Mouse (Mus musculus) thymus, adult 2 months (tissue): ENCODE measurements around the gene Plk5. TPM values are rescaled to one million over a fixed set of nuclear protein-coding genes. Genes with fewer than 3 reads are reported as not detected.

Source experiments
- DNase-seq: peaks from one replicate; pipeline ENCODE4 v3.0.0; 2021
- H3K27ac ChIP-seq: fragments of 200-500 bp; 2 replicates; pipeline ENCODE4 v1.5.1; 2012; ENCODE audit warnings: low read length, control low read depth; ENCODE audit not compliant: control insufficient read depth, insufficient read depth
- H3K27me3 ChIP-seq: fragments of 200-500 bp; 2 replicates; pipeline ENCODE4 v1.6.1; 2012; ENCODE audit warnings: mild to moderate bottlenecking, low read length, moderate library complexity, mixed read lengths; ENCODE audit not compliant: control insufficient read depth, insufficient read depth
- H3K36me3 ChIP-seq: fragments of 200-500 bp; 2 replicates; pipeline ENCODE4 v1.6.1; 2012; ENCODE audit warnings: mild to moderate bottlenecking, low read length, moderate library complexity; ENCODE audit not compliant: control insufficient read depth, insufficient read depth
- H3K4me1 ChIP-seq: fragments of 200-500 bp; replicated peaks from 2 replicates; pipeline ENCODE4 v1.6.1; 2012; ENCODE audit warnings: low read length; ENCODE audit not compliant: control insufficient read depth, insufficient read depth
- H3K4me3 ChIP-seq: fragments of 200-500 bp; 2 replicates; pipeline ENCODE4 v1.5.1; 2012; ENCODE audit warnings: mild to moderate bottlenecking, low read length, control low read depth, moderate library complexity; ENCODE audit not compliant: control insufficient read depth, insufficient read depth
- CTCF ChIP-seq: fragments of 200-500 bp; IDR thresholded peaks from 2 replicates; pipeline ENCODE4 v1.5.1; 2012; ENCODE audit warnings: mild to moderate bottlenecking, control low read depth, low read length, moderate library complexity, borderline replicate concordance; ENCODE audit not compliant: control insufficient read depth, poor library complexity, insufficient read depth; ENCODE audit errors: extremely low read depth
- POLR2A ChIP-seq: fragments of 200-500 bp; IDR thresholded peaks from 2 replicates; pipeline ENCODE4 v1.6.1; 2012; ENCODE audit warnings: mild to moderate bottlenecking, low read length, control low read depth, moderate library complexity; ENCODE audit not compliant: control insufficient read depth, poor library complexity, insufficient read depth; ENCODE audit errors: extremely low read depth
- WGBS: fragments of 180-500 bp; shearing (Covaris S2); methylation state at CpG from one replicate; pipeline ENCODE4 v1.1.7; 2018; 5-methylcytosine and 5-hydroxymethylcytosine counted together
- polyA plus RNA-seq: library from polyadenylated mRNA; depleted of rRNA; stranded (reverse); fragments of >200 nt; gene quantifications from 2 replicates; pipeline ENCODE4 v1.2.3, GENCODE M21; 2012

Gene Plk5
- polyA plus RNA-seq, 1 experiment: 0.22 TPM

DNA sequence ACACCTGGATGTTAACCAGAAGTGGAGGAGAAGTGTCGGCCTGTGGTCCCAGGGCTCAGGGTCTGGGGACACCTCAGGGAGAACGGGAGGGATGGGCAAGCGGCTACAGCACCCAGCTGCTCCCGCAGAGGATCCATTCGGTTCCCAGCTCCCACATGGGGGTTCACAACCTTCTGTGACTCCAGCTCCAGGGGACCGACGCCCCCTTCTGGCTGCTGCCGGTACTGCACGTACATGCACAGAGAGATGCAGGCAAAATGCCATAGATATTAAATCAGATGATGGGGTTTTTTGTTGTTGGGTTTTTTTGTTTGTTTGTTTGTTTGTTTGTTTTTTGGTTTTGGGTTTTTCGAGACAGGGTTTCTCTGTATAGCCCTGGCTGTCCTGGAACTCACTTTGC is 21.5 kb downstream of the Plk5 start:
- H3K36me3 ChIP-seq: peaks cover 13% of the 10 kb centered on the region
- TF ChIP-seq POLR2A (no peak), CTCF (peak; percentile 86; the same call in 1 of the 2 replicates)
- no peak overlapping the region for H3K27ac ChIP-seq
- no peaks in the 10 kb centered on the region for H3K27me3 ChIP-seq
- peaks cover under 1% of the 10 kb centered on the region for H3K4me1 ChIP-seq
- DNase-seq: peak; percentile 35
- H3K4me3 ChIP-seq: no peak overlapping the region
- 58% methylated on average over 10 of the region's 10 CpGs for WGBS

DNA sequence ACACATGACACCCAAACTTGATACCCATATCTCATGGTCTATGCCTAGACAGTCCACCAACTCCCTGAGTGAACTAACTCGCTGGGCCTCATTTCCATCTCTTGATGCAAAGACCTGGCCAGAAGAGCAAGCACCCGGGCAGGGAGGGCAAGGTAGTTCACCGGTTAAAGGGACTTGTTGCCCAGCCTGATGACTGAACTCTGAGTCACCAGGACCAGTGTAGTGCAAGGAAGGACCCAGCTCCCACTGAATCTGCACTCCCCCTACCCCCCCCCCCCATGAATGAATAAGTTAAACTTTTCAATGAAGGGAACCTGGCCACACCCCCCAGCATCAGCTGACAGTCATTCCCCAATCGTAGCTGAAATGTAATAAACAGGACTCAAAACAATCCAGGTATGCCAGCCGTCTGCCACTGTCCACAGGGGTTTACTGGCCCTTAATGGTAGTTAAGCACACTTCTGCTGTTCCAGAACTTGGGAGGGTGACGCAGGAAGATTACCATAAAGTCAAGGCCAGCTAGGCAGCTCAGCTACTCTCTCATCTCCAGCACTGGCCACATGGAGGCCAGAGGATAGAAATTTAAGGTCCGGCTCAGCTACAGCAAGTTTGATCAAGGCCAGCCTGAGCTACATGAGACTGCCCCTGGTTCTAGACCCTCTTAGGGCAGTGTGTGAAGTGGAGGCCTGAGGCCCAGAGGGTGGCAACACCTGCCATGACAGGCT is 26.5 kb downstream of the Plk5 start:
- Histone ChIP-seq H3K27ac (no peak overlapping the region), H3K36me3 (peaks cover 13% of the 10 kb centered on the region), H3K27me3 (peaks cover 8% of the 10 kb centered on the region; the same call in 1 of the 2 replicates), H3K4me1 (peaks cover 24% of the 10 kb centered on the region), H3K4me3 (no peak overlapping the region)
- no peak for DNase-seq
- TF ChIP-seq POLR2A (no peak), CTCF (no peak)
- WGBS: 95% methylated on average over 7 of the region's 7 CpGs

DNA sequence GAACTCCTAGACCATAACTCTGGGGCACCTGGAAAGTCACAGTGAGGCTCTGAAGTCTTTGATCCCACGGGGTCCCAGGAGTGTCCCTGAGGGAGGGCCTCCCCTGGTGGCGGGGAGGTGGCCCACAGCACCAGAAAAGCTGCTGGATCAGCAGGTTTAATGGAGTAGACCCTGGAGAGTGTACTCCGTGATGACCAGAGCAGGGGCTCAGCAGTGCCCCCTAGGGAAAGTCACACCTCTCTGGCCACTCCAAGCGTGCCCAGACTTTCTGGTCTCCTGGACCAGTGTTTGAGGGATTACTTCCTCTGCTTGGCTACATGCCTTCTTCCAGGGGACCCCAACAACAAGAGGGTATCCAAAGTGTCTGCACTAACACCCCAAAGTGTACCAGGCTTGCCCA is 27.2 kb downstream of the Plk5 start:
- TF ChIP-seq CTCF (no peak), POLR2A (no peak)
- H3K27ac ChIP-seq: no peak overlapping the region
- H3K4me1 ChIP-seq: peaks cover 30% of the 10 kb centered on the region
- peaks cover 13% of the 10 kb centered on the region for H3K36me3 ChIP-seq
- DNase-seq: no peak
- no peak overlapping the region for H3K4me3 ChIP-seq
- peaks cover 8% of the 10 kb centered on the region; the same call in 1 of the 2 replicates for H3K27me3 ChIP-seq
- 89% methylated on average over 4 of the region's 4 CpGs for WGBS

DNA sequence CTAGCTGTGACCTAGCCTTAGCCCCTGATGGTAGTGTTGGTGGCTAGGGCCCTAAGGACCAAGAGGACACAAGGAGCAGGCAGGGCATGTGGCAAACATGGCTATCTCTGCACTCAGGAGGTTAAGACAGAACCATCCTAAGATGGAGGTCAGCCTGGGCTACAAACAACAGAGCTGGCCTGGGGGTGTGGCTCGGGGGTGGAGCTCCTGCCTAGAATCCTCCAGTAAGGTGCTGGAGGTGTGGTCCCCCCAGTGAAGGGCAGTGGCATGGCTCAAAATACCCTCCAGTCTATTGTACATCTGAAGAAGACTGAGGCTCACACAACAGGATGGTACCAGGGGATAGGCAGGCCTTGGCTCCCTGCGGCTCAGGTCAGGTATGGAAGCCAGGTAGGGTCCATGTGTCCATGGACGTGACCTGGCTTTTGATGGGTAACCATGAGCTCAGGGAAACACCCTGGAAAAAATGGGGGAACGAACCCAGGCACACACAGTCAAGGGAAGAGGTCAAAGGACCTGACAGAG is 27.9 kb downstream of the Plk5 start:
- Histone ChIP-seq H3K4me1 (peaks cover 35% of the 10 kb centered on the region), H3K4me3 (no peak overlapping the region), H3K36me3 (peaks cover 13% of the 10 kb centered on the region), H3K27ac (no peak overlapping the region), H3K27me3 (peaks cover 8% of the 10 kb centered on the region; the same call in 1 of the 2 replicates)
- WGBS: 97% methylated on average over 4 of the region's 4 CpGs
- DNase-seq: no peak
- TF ChIP-seq CTCF (no peak), POLR2A (no peak)

DNA sequence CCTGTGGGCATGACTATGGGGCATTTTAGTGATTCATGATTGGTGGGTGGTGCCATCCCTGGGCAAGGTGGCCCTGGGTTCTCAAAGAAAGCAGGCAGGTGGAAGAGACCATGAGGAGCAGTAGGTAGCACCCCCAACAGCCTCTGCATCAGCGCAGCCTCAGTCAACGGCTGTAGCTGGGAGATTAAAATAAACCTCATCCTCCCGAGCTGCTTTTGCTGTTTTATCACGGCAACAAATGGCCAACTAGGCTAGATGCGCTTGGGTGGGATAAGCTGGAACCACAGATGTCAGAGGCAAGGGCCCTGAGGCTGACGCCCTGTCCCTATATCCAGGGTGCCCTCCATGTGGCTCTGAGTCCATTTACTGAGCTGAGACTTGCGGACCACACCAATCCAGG is 28.4 kb downstream of the Plk5 start:
- H3K4me1 ChIP-seq: peaks cover 35% of the 10 kb centered on the region
- DNase-seq: no peak
- no peak overlapping the region for H3K27ac ChIP-seq
- no peak overlapping the region for H3K4me3 ChIP-seq
- peaks cover 8% of the 10 kb centered on the region; the same call in 1 of the 2 replicates for H3K27me3 ChIP-seq
- TF ChIP-seq POLR2A: no peak
- no peak for TF ChIP-seq CTCF
- peaks cover 13% of the 10 kb centered on the region for H3K36me3 ChIP-seq
- 95% methylated on average over 7 of the region's 7 CpGs for WGBS

DNA sequence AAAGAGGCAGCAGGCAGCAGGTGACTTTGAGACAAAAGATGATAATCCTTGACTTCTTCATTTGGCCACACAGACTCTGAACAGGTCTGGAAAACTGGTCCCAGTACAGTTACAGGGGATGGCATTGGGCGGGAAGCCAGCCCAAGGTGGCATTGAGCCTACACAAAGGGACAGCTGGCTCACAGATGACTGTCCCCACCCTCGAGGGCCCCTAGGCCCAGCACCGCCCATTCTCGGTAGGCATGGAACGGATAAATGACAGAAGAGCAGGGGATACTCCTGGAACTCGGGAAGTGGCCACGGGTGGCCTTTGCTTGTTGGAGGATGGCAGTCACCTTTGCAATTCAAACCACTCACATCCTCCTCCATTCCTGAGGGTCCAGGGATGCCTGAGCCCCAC is 29.1 kb downstream of the Plk5 start:
- no peak overlapping the region for H3K4me3 ChIP-seq
- TF ChIP-seq POLR2A: no peak
- peaks cover 8% of the 10 kb centered on the region; the same call in 1 of the 2 replicates for H3K27me3 ChIP-seq
- no peak overlapping the region for H3K27ac ChIP-seq
- H3K36me3 ChIP-seq: peaks cover 13% of the 10 kb centered on the region
- WGBS: 82% methylated on average over 7 of the region's 7 CpGs
- peaks cover 35% of the 10 kb centered on the region for H3K4me1 ChIP-seq
- DNase-seq: no peak
